Mouse (Mus musculus) testis, adult 2 months (tissue): ENCODE measurements around the gene Snrk. TPM values are rescaled to one million over a fixed set of nuclear protein-coding genes. Genes with fewer than 3 reads are reported as not detected.

Experiments
- H3K27ac ChIP-seq: fragments of 200-500 bp; 2 replicates; pipeline ENCODE4 v1.5.1; 2012; ENCODE audit warnings: low read depth, low read length; ENCODE audit not compliant: control insufficient read depth, insufficient read depth
- H3K27me3 ChIP-seq: fragments of 200-500 bp; 2 replicates; pipeline ENCODE4 v1.6.1; 2012; ENCODE audit warnings: mild to moderate bottlenecking, low read length, moderate library complexity; ENCODE audit not compliant: control insufficient read depth, insufficient read depth
- H3K36me3 ChIP-seq: fragments of 200-500 bp; 2 replicates; pipeline ENCODE4 v1.6.1; 2012; ENCODE audit warnings: mild to moderate bottlenecking, low read length; ENCODE audit not compliant: control insufficient read depth, insufficient read depth
- H3K4me1 ChIP-seq: fragments of 200-500 bp; 2 replicates; pipeline ENCODE4 v1.6.1; 2012; ENCODE audit warnings: low read length; ENCODE audit not compliant: control insufficient read depth, insufficient read depth
- H3K4me3 ChIP-seq: fragments of 200-500 bp; 2 replicates; pipeline ENCODE4 v1.5.1; 2012; ENCODE audit warnings: low read depth, mild to moderate bottlenecking, low read length, moderate library complexity, mixed read lengths; ENCODE audit not compliant: control insufficient read depth
- CTCF ChIP-seq: fragments of 200-500 bp; IDR thresholded peaks from 2 replicates; pipeline ENCODE4 v1.5.1; 2012; ENCODE audit warnings: low read depth, mild to moderate bottlenecking, inconsistent platforms, low read length, moderate library complexity; ENCODE audit not compliant: control insufficient read depth, insufficient read depth, insufficient replicate concordance
- POLR2A ChIP-seq: fragments of 200-500 bp; IDR thresholded peaks from 2 replicates; pipeline ENCODE4 v1.6.1; 2012; ENCODE audit warnings: low read depth, mild to moderate bottlenecking, inconsistent platforms, low read length, moderate library complexity; ENCODE audit not compliant: control insufficient read depth
- polyA plus RNA-seq: library from polyadenylated mRNA; depleted of rRNA; stranded (reverse); fragments of >200 nt; gene quantifications from 2 replicates; pipeline ENCODE4 v1.2.3, GENCODE M21; 2012

The Snrk gene
- polyA plus RNA-seq, 1 experiment = 18.7 TPM

- H3K36me3 ChIP-seq = no peaks in the 10 kb centered on the region
- H3K4me1 ChIP-seq = no peaks in the 10 kb centered on the region
- no peak for TF ChIP-seq CTCF
- TF ChIP-seq POLR2A = no peak
- no peak overlapping the region for H3K27ac ChIP-seq
- H3K4me3 ChIP-seq = no peak overlapping the region
- no peaks in the 10 kb centered on the region for H3K27me3 ChIP-seq
Observed at GRCm38 (mm10) chr9:122107701-122108375, 9.2 kb upstream of the Snrk start.

- H3K27ac ChIP-seq = no peak overlapping the region
- TF ChIP-seq CTCF (no peak), POLR2A (no peak)
- H3K4me1 ChIP-seq = no peaks in the 10 kb centered on the region
- H3K4me3 ChIP-seq = no peak overlapping the region
- H3K27me3 ChIP-seq = no peaks in the 10 kb centered on the region
- no peaks in the 10 kb centered on the region for H3K36me3 ChIP-seq
Observed at GRCm38 (mm10) chr9:122109553-122110225, 7.4 kb upstream of the Snrk start.

GRCm38 (mm10) chr9:122110508-122110907, 6.6 kb upstream of the Snrk start:
- H3K27ac ChIP-seq = no peak overlapping the region
- H3K36me3 ChIP-seq = no peaks in the 10 kb centered on the region
- no peak for TF ChIP-seq POLR2A
- no peak for TF ChIP-seq CTCF
- no peaks in the 10 kb centered on the region for H3K4me1 ChIP-seq
- H3K27me3 ChIP-seq = no peaks in the 10 kb centered on the region
- H3K4me3 ChIP-seq = no peak overlapping the region

- Histone ChIP-seq H3K27ac (no peak overlapping the region), H3K36me3 (no peaks in the 10 kb centered on the region)
- TF ChIP-seq POLR2A = no peak
- TF ChIP-seq CTCF = no peak
Observed at GRCm38 (mm10) chr9:122110921-122111320, 6.1 kb upstream of the Snrk start.

GRCm38 (mm10) chr9:122115552-122115951, 1.5 kb upstream of the Snrk start:
- Histone ChIP-seq H3K4me3 (no peak overlapping the region), H3K4me1 (peaks cover 2% of the 10 kb centered on the region; the same call in 1 of the 2 replicates), H3K27me3 (no peaks in the 10 kb centered on the region), H3K27ac (no peak overlapping the region), H3K36me3 (no peaks in the 10 kb centered on the region)
- TF ChIP-seq POLR2A = no peak

More at GRCm38 (mm10) chr9:122110921-122111320, 6.1 kb upstream of the Snrk start:
- H3K4me1 ChIP-seq = no peaks in the 10 kb centered on the region
- H3K27me3 ChIP-seq = no peaks in the 10 kb centered on the region
- no peak overlapping the region for H3K4me3 ChIP-seq

- Histone ChIP-seq H3K27ac (no peak overlapping the region), H3K27me3 (no peaks in the 10 kb centered on the region), H3K4me3 (no peak overlapping the region), H3K4me1 (peaks cover 2% of the 10 kb centered on the region; the same call in 1 of the 2 replicates), H3K36me3 (no peaks in the 10 kb centered on the region)
- TF ChIP-seq CTCF (no peak), POLR2A (no peak)
Observed at GRCm38 (mm10) chr9:122116359-122116758, 707 bp upstream of the Snrk start.

- no peak for TF ChIP-seq POLR2A
- no peak for TF ChIP-seq CTCF
- Histone ChIP-seq H3K4me1 (peaks cover 2% of the 10 kb centered on the region; the same call in 1 of the 2 replicates), H3K4me3 (peak overlapping the region; percentile 97), H3K27ac (peak overlapping the region; percentile 90), H3K27me3 (no peaks in the 10 kb centered on the region), H3K36me3 (no peaks in the 10 kb centered on the region)
Observed at GRCm38 (mm10) chr9:122117692-122118529, 845 bp downstream of the Snrk start.
